Mouse (Mus musculus) olfactory bulb, adult 2 months (tissue): ENCODE results near the gene Pax9.

Experiments
- CTCF ChIP-seq: fragments of 200-500 bp; IDR thresholded peaks from 2 replicates; pipeline ENCODE4 v1.5.1; 2012; ENCODE audit warnings: low read depth, mild to moderate bottlenecking, low read length, moderate library complexity; ENCODE audit not compliant: insufficient read depth
- POLR2A ChIP-seq: fragments of 200-500 bp; IDR thresholded peaks from 2 replicates; pipeline ENCODE4 v1.6.1; 2012; ENCODE audit warnings: mild to moderate bottlenecking, low read depth, low read length, moderate library complexity; ENCODE audit not compliant: insufficient read depth

GRCm38 (mm10) chr12:56694361-56694760 is 2.8 kb downstream of the Pax9 start:
- TF ChIP-seq CTCF (no peak), POLR2A (no peak)
